Mouse (Mus musculus) NIH3T3 (cell line): ENCODE measurements around the gene Rasgef1b.

Experiments
- DNase-seq: peaks from one replicate; pipeline ENCODE4 v3.0.0-alpha.2; 2012; ENCODE audit warnings: low read depth

Rasgef1b gene

GRCm38 (mm10) chr5:99728649-99729212 lies at the start of gene Rasgef1b:
Rasgef1b (minus strand) TSS chr5:99729065.
- no peak for DNase-seq

- no peak for DNase-seq
These were observed 46.5 kb upstream of the Rasgef1b start for GRCm38 (mm10) chr5:99775342-99775741.

DNA sequence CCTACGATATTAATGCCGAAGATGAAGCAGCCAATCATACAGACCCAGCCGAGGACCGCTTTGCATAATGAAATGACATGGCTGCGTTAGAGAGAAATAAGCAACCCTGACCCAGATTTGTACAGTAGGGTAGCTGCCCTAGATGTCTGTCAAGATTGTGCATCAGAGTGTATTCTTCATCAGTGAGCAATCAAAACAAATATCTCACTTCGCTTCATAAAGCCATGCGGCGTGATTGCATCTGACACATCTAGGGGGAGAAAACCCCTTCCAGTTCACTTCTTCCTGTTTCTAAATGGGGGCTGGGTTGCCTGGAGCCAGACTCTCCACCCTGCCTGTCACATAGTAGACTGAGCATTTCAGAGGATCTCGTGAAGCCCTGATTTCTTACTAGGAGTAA lies 44.4 kb upstream of the Rasgef1b start:
- no peak for DNase-seq

GRCm38 (mm10) chr5:99764246-99764645 lies 35.4 kb upstream of the Rasgef1b start:
- no peak for DNase-seq

GRCm38 (mm10) chr5:99758859-99759258 lies 30.0 kb upstream of the Rasgef1b start:
- no peak for DNase-seq

GRCm38 (mm10) chr5:99753843-99754242 lies 25.0 kb upstream of the Rasgef1b start:
- DNase-seq = no peak

DNA sequence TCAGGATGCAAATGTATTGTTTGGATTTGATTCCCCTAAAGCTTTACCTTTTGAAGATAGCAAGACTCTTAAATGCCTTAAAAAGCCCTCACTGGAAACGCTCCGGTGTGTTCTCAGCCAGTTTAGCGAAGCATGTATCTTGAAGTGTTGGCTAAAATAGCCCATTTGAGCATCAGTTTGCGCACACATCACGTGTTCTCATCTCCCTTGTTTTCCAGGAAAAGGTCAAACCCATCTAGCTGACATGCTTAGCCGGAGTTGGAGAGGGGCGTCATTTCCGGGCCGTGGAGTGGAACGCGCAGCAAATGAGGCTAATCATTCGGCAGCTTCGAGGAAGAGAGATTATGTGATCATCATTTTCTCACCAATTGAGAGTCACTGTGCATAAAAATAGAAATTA lies 24.5 kb upstream of the Rasgef1b start:
- no peak for DNase-seq

GRCm38 (mm10) chr5:99752670-99753231 lies 23.9 kb upstream of the Rasgef1b start:
- DNase-seq = no peak

DNA sequence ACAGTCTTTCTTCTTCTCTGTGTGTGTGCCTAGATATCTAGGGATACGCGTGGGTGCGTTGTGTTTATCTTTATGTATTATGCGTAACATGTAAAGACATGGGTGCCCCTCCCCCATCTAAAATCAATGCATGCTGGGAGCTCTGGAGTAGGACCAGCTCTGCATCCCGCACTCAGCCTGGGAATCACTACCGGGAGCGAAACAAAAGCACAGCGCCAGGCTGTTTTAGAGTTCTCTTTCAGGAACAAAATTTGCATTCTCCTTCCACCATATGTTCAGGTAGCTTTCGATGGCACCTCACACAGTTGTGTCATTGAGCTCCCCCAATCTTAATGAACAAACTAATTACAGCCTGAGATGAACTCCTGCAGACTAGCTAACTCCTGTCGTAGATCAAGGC lies 19.6 kb upstream of the Rasgef1b start:
- DNase-seq = no peak

DNA sequence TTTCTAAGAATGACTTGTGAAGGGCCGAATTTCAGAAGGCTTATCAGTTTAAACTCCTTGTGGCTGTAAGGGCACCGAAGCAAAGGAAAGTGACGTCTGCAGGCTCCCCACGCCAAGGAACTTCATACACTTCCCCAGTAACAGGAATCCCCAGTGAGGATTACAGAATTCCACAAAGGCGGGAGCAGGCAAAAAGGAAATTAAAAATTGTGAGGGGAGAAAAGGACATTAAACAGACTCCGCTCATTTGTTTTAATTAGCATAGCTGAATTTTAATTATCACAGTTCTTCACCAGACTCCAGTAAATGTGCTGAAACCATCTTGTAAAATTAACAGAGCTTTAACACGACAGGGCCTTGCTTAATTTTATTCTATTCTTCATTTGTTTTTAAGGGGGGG lies 17.2 kb upstream of the Rasgef1b start:
- DNase-seq = no peak

- no peak for DNase-seq
These were observed 14.0 kb upstream of the Rasgef1b start for GRCm38 (mm10) chr5:99742874-99743273.

- DNase-seq = no peak
These were observed 13.2 kb upstream of the Rasgef1b start for GRCm38 (mm10) chr5:99742056-99742455.

GRCm38 (mm10) chr5:99737937-99738727 lies 9.3 kb upstream of the Rasgef1b start:
- no peak for DNase-seq

DNA sequence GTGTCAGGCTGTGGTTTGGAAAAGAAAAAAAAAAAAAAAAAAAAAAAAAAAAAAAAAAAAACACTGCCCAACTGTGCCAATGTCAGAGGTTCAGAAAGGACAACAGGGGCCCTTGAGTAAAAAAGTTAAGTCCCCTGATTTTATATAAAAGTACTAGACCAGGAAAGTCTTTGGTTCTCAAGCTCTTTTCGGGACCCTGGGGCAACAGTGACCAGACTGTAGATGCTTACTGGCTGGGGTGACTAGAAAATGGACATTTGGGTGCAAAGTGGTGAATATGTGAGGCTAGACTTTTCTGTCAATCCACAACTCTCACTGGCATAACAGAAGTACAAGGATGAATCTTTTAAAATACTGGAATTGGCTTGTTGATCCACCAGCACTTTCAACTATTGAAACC lies 1.1 kb upstream of the Rasgef1b start:
- DNase-seq = no peak

GRCm38 (mm10) chr5:99729361-99729882 lies 557 bp upstream of the Rasgef1b start:
- no peak for DNase-seq

- DNase-seq = no peak
These were observed 826 bp downstream of the Rasgef1b start for GRCm38 (mm10) chr5:99728027-99728451.

- no peak for DNase-seq
These were observed 4.9 kb downstream of the Rasgef1b start for GRCm38 (mm10) chr5:99723941-99724340.

DNA sequence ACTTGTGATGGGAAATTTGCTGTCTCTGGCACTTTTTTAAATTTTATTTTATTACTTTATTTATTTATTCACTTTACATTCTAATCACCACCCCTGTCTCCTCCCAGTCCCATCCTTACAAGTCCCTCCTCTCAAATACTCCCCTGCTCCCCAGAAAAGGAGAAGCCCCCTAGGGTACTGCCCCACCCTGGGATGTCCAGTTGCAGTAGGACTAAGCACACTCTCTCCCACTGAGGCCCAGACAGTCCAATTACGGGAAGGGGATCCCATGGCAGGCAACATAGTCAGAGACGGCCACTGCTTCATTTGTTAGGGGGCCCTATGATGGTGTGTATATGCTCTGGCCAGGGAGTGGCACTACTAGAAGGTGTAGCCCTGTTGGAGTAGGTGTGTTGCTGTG lies 6.6 kb downstream of the Rasgef1b start:
- DNase-seq = no peak

GRCm38 (mm10) chr5:99720554-99720953 lies 8.3 kb downstream of the Rasgef1b start:
- DNase-seq = no peak

GRCm38 (mm10) chr5:99717917-99718316 lies 10.9 kb downstream of the Rasgef1b start:
- no peak for DNase-seq

DNA sequence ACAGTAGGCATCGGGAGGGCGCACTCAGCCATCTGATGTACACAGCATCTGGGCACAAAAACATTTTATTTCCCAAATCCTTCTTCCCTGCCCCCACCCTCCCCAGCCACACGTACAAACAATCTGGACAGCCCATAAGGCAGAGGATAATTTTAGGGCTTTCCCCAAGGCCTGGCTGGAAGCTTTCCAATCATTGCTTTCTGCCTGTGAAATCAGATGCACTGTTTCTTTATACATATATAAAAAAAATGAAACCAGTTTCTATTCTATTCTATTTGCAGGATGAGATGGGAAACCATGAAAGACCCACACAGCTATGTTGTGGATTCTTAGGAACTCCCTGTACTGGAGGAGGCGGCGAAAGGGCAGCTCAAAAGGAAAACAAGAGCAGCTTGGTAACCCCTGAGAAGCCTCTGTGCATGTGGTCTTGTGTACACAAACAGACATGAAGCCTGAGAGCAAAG lies 13.6 kb downstream of the Rasgef1b start:
- peak; percentile 14 for DNase-seq

- no peak for DNase-seq
These were observed 16.9 kb downstream of the Rasgef1b start for GRCm38 (mm10) chr5:99711947-99712346.

GRCm38 (mm10) chr5:99708706-99709105 lies 20.2 kb downstream of the Rasgef1b start:
- DNase-seq = peak; percentile 14
